Mouse (Mus musculus) natural killer cell, adult 2 months (primary cell): ENCODE results near the gene Celsr1.

Experiments
- DNase-seq, 2 experiments: peaks; one replicate each; pipeline ENCODE4 v3.0.0; 2022; ENCODE audit warnings: low spot score in 2 of 2

Celsr1 gene

GRCm38 (mm10) chr15:85961651-85962050 lies 71.9 kb downstream of the Celsr1 start:
- no peak for DNase-seq

GRCm38 (mm10) chr15:85961131-85961530 lies 72.4 kb downstream of the Celsr1 start:
- no peak for DNase-seq

- no peak for DNase-seq
Measured at GRCm38 (mm10) chr15:85956202-85956601, 77.4 kb downstream of the Celsr1 start.

- no peak for DNase-seq
Measured at GRCm38 (mm10) chr15:85953458-85953857, 80.1 kb downstream of the Celsr1 start.

GRCm38 (mm10) chr15:85949421-85950164 lies 84.0 kb downstream of the Celsr1 start:
- no peak for DNase-seq

GRCm38 (mm10) chr15:85947967-85948366 lies 85.6 kb downstream of the Celsr1 start:
- no peak for DNase-seq

- DNase-seq: no peak
Measured at GRCm38 (mm10) chr15:85947541-85947940, 86.0 kb downstream of the Celsr1 start.

- DNase-seq: no peak
Measured at GRCm38 (mm10) chr15:85935627-85936049, 97.9 kb downstream of the Celsr1 start.

GRCm38 (mm10) chr15:85928161-85928560 lies 105.4 kb downstream of the Celsr1 start:
- no peak for DNase-seq

GRCm38 (mm10) chr15:85921855-85922254 lies 111.7 kb downstream of the Celsr1 start:
- no peak for DNase-seq

- DNase-seq: no peak
Measured at GRCm38 (mm10) chr15:85919892-85920248, 113.7 kb downstream of the Celsr1 start.

- DNase-seq: no peak
Measured at GRCm38 (mm10) chr15:85919191-85919891, 114.2 kb downstream of the Celsr1 start.

- DNase-seq: peak; percentile 42 to 65
Measured at GRCm38 (mm10) chr15:85913605-85914004, 120.0 kb downstream of the Celsr1 start.

- DNase-seq: no peak
Measured at GRCm38 (mm10) chr15:85909931-85910330, 123.6 kb downstream of the Celsr1 start.

GRCm38 (mm10) chr15:85909492-85909829 lies 124.1 kb downstream of the Celsr1 start:
- DNase-seq: no peak

GRCm38 (mm10) chr15:85908660-85909491 lies 124.7 kb downstream of the Celsr1 start:
- DNase-seq: peak; percentile 47 to 75

- DNase-seq: no peak
Measured at GRCm38 (mm10) chr15:85903826-85904225, 129.8 kb downstream of the Celsr1 start.

GRCm38 (mm10) chr15:85902505-85902904 lies 131.1 kb downstream of the Celsr1 start:
- no peak for DNase-seq

GRCm38 (mm10) chr15:85900801-85901200 lies 132.8 kb downstream of the Celsr1 start:
- DNase-seq: no peak

GRCm38 (mm10) chr15:85900318-85900717 lies 133.3 kb downstream of the Celsr1 start:
- no peak for DNase-seq

GRCm38 (mm10) chr15:85899396-85899795 lies 134.2 kb downstream of the Celsr1 start:
- no peak for DNase-seq

GRCm38 (mm10) chr15:85897113-85897512 lies 136.5 kb downstream of the Celsr1 start:
- no peak for DNase-seq
